Mouse (Mus musculus) hindbrain, embryonic 15.5 days (tissue): Measurements from ENCODE around the gene Bckdha. TPM values are rescaled to one million over a fixed set of nuclear protein-coding genes. Genes with fewer than 3 reads are reported as not detected.
A peak's percentile ranks its signal among the peaks of the same experiment; 100 is the strongest.

Experiments used
- ATAC-seq: fragments of 200-750 bp; cut with Nextera tagmentation; 2 replicates; pipeline ENCODE4 v1.8.0; 2017; ENCODE audit warnings: low read depth, moderate number of reproducible peaks, moderate TSS enrichment; ENCODE audit not compliant: low FRiP score
- H3K27ac ChIP-seq: fragments of 300-500 bp; sonication (generic); replicated peaks from 2 replicates; pipeline ENCODE4 v1.5.1; 2015; ENCODE audit warnings: mild to moderate bottlenecking, inconsistent platforms
- H3K27me3 ChIP-seq: fragments of 300-500 bp; sonication (generic); 2 replicates; pipeline ENCODE4 v1.6.1; 2015; ENCODE audit warnings: control low read depth, inconsistent platforms
- H3K36me3 ChIP-seq: fragments of 300-500 bp; sonication (generic); 2 replicates; pipeline ENCODE4 v1.6.1; 2015; ENCODE audit warnings: control low read depth, inconsistent platforms
- H3K4me1 ChIP-seq: fragments of 300-500 bp; sonication (generic); replicated peaks from 2 replicates; pipeline ENCODE4 v1.6.1; 2015; ENCODE audit warnings: control low read depth, inconsistent platforms
- H3K4me2 ChIP-seq: fragments of 300-500 bp; sonication (generic); 2 replicates; pipeline ENCODE4 v1.6.1; 2015; ENCODE audit warnings: moderate library complexity, mild to moderate bottlenecking, inconsistent platforms
- H3K4me3 ChIP-seq: fragments of 300-500 bp; sonication (generic); 2 replicates; pipeline ENCODE4 v1.5.1; 2015; ENCODE audit warnings: mild to moderate bottlenecking, inconsistent platforms
- H3K9ac ChIP-seq: fragments of 300-500 bp; sonication (generic); 2 replicates; pipeline ENCODE4 v1.6.1; 2015; ENCODE audit warnings: inconsistent platforms
- H3K9me3 ChIP-seq: fragments of 300-500 bp; sonication (generic); 2 replicates; pipeline ENCODE4 v1.6.1; 2016; ENCODE audit warnings: control low read depth, inconsistent platforms
- WGBS: fragments of 180-500 bp; shearing (Covaris S2); methylation state at CpG from one replicate; pipeline ENCODE4 v1.1.7; 2015; 5-methylcytosine and 5-hydroxymethylcytosine counted together
- polyA plus RNA-seq: library from polyadenylated mRNA; unstranded; fragments of >200 nt; fragmentation: Nextera tagmentation; extraction: Ambion mirVana; gene quantifications from 2 replicates; pipeline ENCODE4 v1.2.1, GENCODE M21; 2015

Gene Bckdha
- polyA plus RNA-seq, 1 experiment from 2014 or later, result 44.9 TPM

GRCm38 (mm10) chr7:25617376-25618160 lies 41.2 kb downstream of the Bckdha start:
- 85% methylated on average over 10 of the region's 10 CpGs for WGBS
- Histone ChIP-seq H3K4me1 (peaks cover 11% of the 10 kb centered on the region), H3K9me3 (no peaks in the 10 kb centered on the region), H3K27me3 (no peaks in the 10 kb centered on the region), H3K4me3 (no peak overlapping the region), H3K27ac (no peak overlapping the region), H3K9ac (no peak overlapping the region), H3K4me2 (no peak overlapping the region), H3K36me3 (no peaks in the 10 kb centered on the region)
- ATAC-seq, result no peak

GRCm38 (mm10) chr7:25615706-25616011 lies 43.1 kb downstream of the Bckdha start, which contains the start of gene Erich4:
TSS of gene Erich4 (minus strand) at chr7:25615892.
- H3K4me1 ChIP-seq, result peaks cover 11% of the 10 kb centered on the region
- no peak within 1 kb of the TSS for H3K9ac ChIP-seq
- 81% methylated on average over 5 of the region's 5 CpGs for WGBS
- H3K4me3 ChIP-seq, result no peak within 1 kb of the TSS
- H3K9me3 ChIP-seq, result no peaks in the 10 kb centered on the region
- H3K36me3 ChIP-seq, result no peaks in the 10 kb centered on the region
- no peak within 1 kb of the TSS for H3K4me2 ChIP-seq
- H3K27ac ChIP-seq, result no peak within 1 kb of the TSS
- H3K27me3 ChIP-seq, result no peaks in the 10 kb centered on the region
- ATAC-seq, result no peak

- Histone ChIP-seq H3K9ac (no peak overlapping the region), H3K27me3 (no peaks in the 10 kb centered on the region), H3K36me3 (no peaks in the 10 kb centered on the region), H3K4me3 (no peak overlapping the region), H3K4me1 (peaks cover 9% of the 10 kb centered on the region), H3K9me3 (no peaks in the 10 kb centered on the region), H3K4me2 (no peak overlapping the region), H3K27ac (no peak overlapping the region)
- WGBS, result 73% methylated on average over 21 of the region's 21 CpGs
- no peak for ATAC-seq
These were observed 43.7 kb downstream of the Bckdha start for GRCm38 (mm10) chr7:25614831-25615705.

GRCm38 (mm10) chr7:25614086-25614485 lies 44.7 kb downstream of the Bckdha start:
- Histone ChIP-seq H3K27me3 (no peaks in the 10 kb centered on the region), H3K4me3 (no peak overlapping the region), H3K9me3 (no peaks in the 10 kb centered on the region), H3K27ac (no peak overlapping the region), H3K4me2 (no peak overlapping the region), H3K9ac (no peak overlapping the region), H3K36me3 (no peaks in the 10 kb centered on the region), H3K4me1 (0 out of 2 replicates have a peak, but pooled peaks cover 3% of the 10 kb centered on the region)
- no peak for ATAC-seq
- 85% methylated on average over 5 of the region's 5 CpGs for WGBS

GRCm38 (mm10) chr7:25611501-25611900 lies 47.3 kb downstream of the Bckdha start:
- Histone ChIP-seq H3K9me3 (no peaks in the 10 kb centered on the region), H3K4me1 (no peaks in the 10 kb centered on the region), H3K36me3 (no peaks in the 10 kb centered on the region), H3K4me2 (no peak overlapping the region), H3K9ac (no peak overlapping the region), H3K4me3 (no peak overlapping the region), H3K27ac (no peak overlapping the region), H3K27me3 (no peaks in the 10 kb centered on the region)
- 50% methylated on average over 7 of the region's 7 CpGs for WGBS
- ATAC-seq, result no peak

GRCm38 (mm10) chr7:25610056-25610455 lies 48.7 kb downstream of the Bckdha start:
- Histone ChIP-seq H3K9ac (no peak overlapping the region), H3K9me3 (no peaks in the 10 kb centered on the region), H3K27me3 (no peaks in the 10 kb centered on the region), H3K4me1 (no peaks in the 10 kb centered on the region), H3K4me3 (no peak overlapping the region), H3K36me3 (no peaks in the 10 kb centered on the region), H3K27ac (no peak overlapping the region), H3K4me2 (no peak overlapping the region)
- no peak for ATAC-seq
- WGBS, result 40% methylated on average over 6 of the region's 6 CpGs

GRCm38 (mm10) chr7:25607196-25607595 lies 51.6 kb downstream of the Bckdha start:
- Histone ChIP-seq H3K9me3 (no peaks in the 10 kb centered on the region), H3K9ac (no peak overlapping the region), H3K4me1 (no peaks in the 10 kb centered on the region), H3K27ac (no peak overlapping the region), H3K27me3 (no peaks in the 10 kb centered on the region), H3K36me3 (no peaks in the 10 kb centered on the region), H3K4me2 (no peak overlapping the region), H3K4me3 (no peak overlapping the region)
- 80% methylated on average over 2 of the region's 2 CpGs for WGBS
- ATAC-seq, result no peak

- Histone ChIP-seq H3K9ac (no peak overlapping the region), H3K4me2 (no peak overlapping the region), H3K27me3 (no peaks in the 10 kb centered on the region), H3K4me3 (no peak overlapping the region), H3K9me3 (no peaks in the 10 kb centered on the region), H3K27ac (no peak overlapping the region), H3K4me1 (no peaks in the 10 kb centered on the region), H3K36me3 (no peaks in the 10 kb centered on the region)
- no peak for ATAC-seq
- 81% methylated on average over 4 of the region's 4 CpGs for WGBS
These were observed 52.1 kb downstream of the Bckdha start for GRCm38 (mm10) chr7:25606625-25607063.

GRCm38 (mm10) chr7:25601346-25601745 lies 57.4 kb downstream of the Bckdha start:
- WGBS, result 91% methylated on average over 16 of the region's 16 CpGs
- Histone ChIP-seq H3K4me2 (no peak overlapping the region), H3K9ac (no peak overlapping the region), H3K9me3 (no peaks in the 10 kb centered on the region), H3K4me3 (no peak overlapping the region), H3K36me3 (no peaks in the 10 kb centered on the region), H3K27me3 (0 out of 2 replicates have a peak, but pooled peaks cover 4% of the 10 kb centered on the region), H3K4me1 (peaks cover 5% of the 10 kb centered on the region; the same call in 1 of the 2 replicates), H3K27ac (no peak overlapping the region)
- no peak for ATAC-seq

- Histone ChIP-seq H3K27me3 (0 out of 2 replicates have a peak, but pooled peaks cover 4% of the 10 kb centered on the region), H3K27ac (no peak overlapping the region), H3K9me3 (no peaks in the 10 kb centered on the region), H3K4me1 (peaks cover 5% of the 10 kb centered on the region; the same call in 1 of the 2 replicates), H3K36me3 (no peaks in the 10 kb centered on the region), H3K9ac (no peak overlapping the region), H3K4me3 (no peak overlapping the region), H3K4me2 (no peak overlapping the region)
- 90% methylated on average over 11 of the region's 11 CpGs for WGBS
- ATAC-seq, result no peak
These were observed 58.1 kb downstream of the Bckdha start for GRCm38 (mm10) chr7:25600666-25601065.

- WGBS, result 14% methylated on average over 10 of the region's 10 CpGs
- H3K27ac ChIP-seq, result no peak overlapping the region
- H3K4me3 ChIP-seq, result no peak overlapping the region
- no peaks in the 10 kb centered on the region for H3K36me3 ChIP-seq
- no peaks in the 10 kb centered on the region for H3K9me3 ChIP-seq
- peak; percentile 69 for ATAC-seq
- H3K4me1 ChIP-seq, result peaks cover 5% of the 10 kb centered on the region; the same call in 1 of the 2 replicates
- no peak overlapping the region for H3K4me2 ChIP-seq
- H3K27me3 ChIP-seq, result 0 out of 2 replicates have a peak, but pooled peaks cover 4% of the 10 kb centered on the region
- H3K9ac ChIP-seq, result no peak overlapping the region
These were observed 59.1 kb downstream of the Bckdha start for GRCm38 (mm10) chr7:25599663-25600062.

GRCm38 (mm10) chr7:25593859-25594258 lies 64.9 kb downstream of the Bckdha start:
- Histone ChIP-seq H3K4me3 (no peak overlapping the region), H3K27me3 (0 out of 2 replicates have a peak, but pooled peaks cover 4% of the 10 kb centered on the region), H3K36me3 (no peaks in the 10 kb centered on the region), H3K4me2 (no peak overlapping the region), H3K4me1 (no peaks in the 10 kb centered on the region), H3K27ac (no peak overlapping the region), H3K9ac (no peak overlapping the region), H3K9me3 (no peaks in the 10 kb centered on the region)
- WGBS, result 75% methylated on average over 3 of the region's 3 CpGs
- ATAC-seq, result no peak
